In the genomic region with DNA sequence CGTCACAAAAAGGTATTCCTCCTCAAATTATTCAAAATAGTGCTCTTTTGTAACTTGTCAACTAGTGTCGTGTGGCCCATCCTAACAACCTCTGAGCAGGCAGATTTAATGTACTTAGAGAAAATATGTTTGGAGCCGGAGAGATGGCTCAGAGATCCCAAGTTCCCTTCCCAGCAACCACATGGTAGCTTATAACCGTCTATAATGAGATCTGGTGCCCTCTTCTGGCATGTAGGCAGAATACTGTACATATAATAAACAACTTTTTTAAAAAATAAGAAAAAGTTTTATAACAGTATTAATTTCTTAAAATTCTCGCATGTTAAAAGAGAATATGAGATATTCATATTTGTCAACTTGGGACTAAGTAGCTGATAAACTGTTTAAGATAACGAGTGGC, we compare ENCODE assay signal across 23 mouse cellular contexts. TPM values are rescaled to one million over a fixed set of nuclear protein-coding genes. Genes with fewer than 3 reads are reported as not detected.
A peak's percentile ranks its signal among the peaks of the same experiment; 100 is the strongest.
DNase-seq lines count a peak whose midpoint lies in the region; ATAC-seq and TF ChIP-seq lines count a peak whose summit lies in the region.
"Had no signal": no experiment of that assay in that cellular context is flagged by ENCODE, and none has a peak within 500 bp of the region (broad histone marks: within the 10 kb centered on the region; RNA-seq: fewer than 3 reads in every experiment).

No protein-coding gene starts in this region.

- H3K4me1 ChIP-seq in hindbrain, postnatal 0 days (ENCODE audit: insufficient read depth, low read length), result no peaks in the 10 kb centered on the region
- no peaks in the 10 kb centered on the region for H3K4me1 ChIP-seq in hindbrain, embryonic 11.5 days (replicated peaks; ENCODE audit: control insufficient read depth, insufficient read depth, low read length)
- H3K4me1 ChIP-seq in midbrain, postnatal 0 days (ENCODE audit: insufficient read depth, low read length), result no peaks in the 10 kb centered on the region
- no peaks in the 10 kb centered on the region for H3K4me1 ChIP-seq in midbrain, embryonic 11.5 days (ENCODE audit: control insufficient read depth, insufficient read depth, low read length)
- no peaks in the 10 kb centered on the region for H3K4me1 ChIP-seq in MEL (ENCODE audit: control insufficient read depth in 1 of 2, insufficient read depth in 2 of 2, low read length in 2 of 2)
- H3K4me1 ChIP-seq: embryonic facial prominence, embryonic 12.5 days; limb, embryonic 10.5 days; stomach, embryonic 15.5 days had no signal

- WGBS in hindbrain, postnatal 0 days, result 77% methylated on average over 6 of the region's 6 CpGs
- 71% methylated on average over 6 of the region's 6 CpGs for WGBS in hindbrain, embryonic 11.5 days
- 75% methylated on average over 6 of the region's 6 CpGs for WGBS in midbrain, postnatal 0 days
- 79% methylated on average over 6 of the region's 6 CpGs for WGBS in midbrain, embryonic 11.5 days

- H3K9me3 ChIP-seq in hindbrain, postnatal 0 days (ENCODE audit: low read length), result no peaks in the 10 kb centered on the region
- no peaks in the 10 kb centered on the region for H3K9me3 ChIP-seq in hindbrain, embryonic 11.5 days (ENCODE audit: control insufficient read depth, low read length)
- H3K9me3 ChIP-seq in midbrain, postnatal 0 days (ENCODE audit: low read length), result no peaks in the 10 kb centered on the region
- H3K9me3 ChIP-seq in midbrain, embryonic 11.5 days (ENCODE audit: control insufficient read depth, low read length), result no peaks in the 10 kb centered on the region
- no peaks in the 10 kb centered on the region for H3K9me3 ChIP-seq in MEL (replicated peaks; ENCODE audit: insufficient read depth, low read length)
- H3K9me3 ChIP-seq: embryonic facial prominence, embryonic 12.5 days; limb, embryonic 10.5 days; stomach, embryonic 15.5 days had no signal

- H3K4me3 ChIP-seq in hindbrain, postnatal 0 days (ENCODE audit: low read length), result no peak overlapping the region
- no peak overlapping the region for H3K4me3 ChIP-seq in hindbrain, embryonic 11.5 days (ENCODE audit: low read depth, low read length)
- no peak overlapping the region for H3K4me3 ChIP-seq in midbrain, postnatal 0 days (ENCODE audit: low read depth, low read length)
- H3K4me3 ChIP-seq in midbrain, embryonic 11.5 days (ENCODE audit: low read depth, low read length), result no peak overlapping the region
- no peak overlapping the region for H3K4me3 ChIP-seq in MEL (ENCODE audit: control insufficient read depth in 1 of 2, insufficient read depth in 1 of 2, low read depth in 2 of 2, low read length in 2 of 2)
- H3K4me3 ChIP-seq: embryonic facial prominence, embryonic 12.5 days; erythroblast, embryonic 14.5 days; limb, embryonic 10.5 days; stomach, embryonic 15.5 days had no signal

- TF ChIP-seq RAD21 in MEL (IDR thresholded peaks at IDR 0.05; ENCODE audit: low read depth, low read length), result no peak; the same call in 1 of the 2 replicates

- DNase-seq in hindbrain, postnatal 0 days (ENCODE audit: low spot score), result no peak
- no peak for DNase-seq in hindbrain, embryonic 11.5 days (ENCODE audit: low spot score)
- no peak for DNase-seq in midbrain, postnatal 0 days (ENCODE audit: low spot score)
- DNase-seq in midbrain, embryonic 11.5 days (ENCODE audit: low spot score, missing footprints), result no peak
- peak; percentile 11 for DNase-seq in MEL (ENCODE audit: low read depth, low spot score)
- no peak for DNase-seq in cerebellum, postnatal 36 days
- DNase-seq in urinary bladder, postnatal 14 days (ENCODE audit: low spot score), result no peak
- DNase-seq: adrenal gland, adult 8-10 months; cerebellum, postnatal 25 days; heart, postnatal 14 days; kidney, postnatal 10 days; liver, postnatal 0 days; lung, postnatal 4 days; right cerebral cortex, postnatal 25 days had no signal

- H3K9ac ChIP-seq in hindbrain, postnatal 0 days (replicated peaks; ENCODE audit: low read length), result no peak overlapping the region
- H3K9ac ChIP-seq in hindbrain, embryonic 11.5 days (ENCODE audit: low read depth, low read length), result no peak overlapping the region
- H3K9ac ChIP-seq in midbrain, postnatal 0 days (replicated peaks; ENCODE audit: low read length, poor library complexity, severe bottlenecking), result no peak overlapping the region
- no peak overlapping the region for H3K9ac ChIP-seq in midbrain, embryonic 11.5 days (ENCODE audit: low read length)
- no peak overlapping the region for H3K9ac ChIP-seq in MEL (ENCODE audit: control insufficient read depth, low read depth, low read length, poor library complexity, severe bottlenecking)
- H3K9ac ChIP-seq: embryonic facial prominence, embryonic 12.5 days; hindbrain, embryonic 14.5 days; liver, postnatal 0 days; stomach, embryonic 15.5 days had no signal

- H3K4me2 ChIP-seq in hindbrain, postnatal 0 days (ENCODE audit: low read depth, low read length), result no peak overlapping the region
- H3K4me2 ChIP-seq in hindbrain, embryonic 11.5 days (replicated peaks; ENCODE audit: low read depth, low read length), result no peak overlapping the region
- H3K4me2 ChIP-seq in midbrain, postnatal 0 days (ENCODE audit: low read depth, low read length, poor library complexity, severe bottlenecking), result no peak overlapping the region
- no peak overlapping the region for H3K4me2 ChIP-seq in midbrain, embryonic 11.5 days
- H3K4me2 ChIP-seq: embryonic facial prominence, embryonic 12.5 days; heart, embryonic 11.5 days; hindbrain, embryonic 14.5 days; stomach, embryonic 15.5 days had no signal

- no peaks in the 10 kb centered on the region for H3K36me3 ChIP-seq in hindbrain, postnatal 0 days (ENCODE audit: insufficient read depth, low read length)
- no peaks in the 10 kb centered on the region for H3K36me3 ChIP-seq in hindbrain, embryonic 11.5 days (ENCODE audit: control insufficient read depth, insufficient read depth, low read length)
- H3K36me3 ChIP-seq in midbrain, postnatal 0 days (ENCODE audit: insufficient read depth, low read length), result peaks cover 13% of the 10 kb centered on the region; the same call in 1 of the 2 replicates
- no peaks in the 10 kb centered on the region for H3K36me3 ChIP-seq in midbrain, embryonic 11.5 days (ENCODE audit: control insufficient read depth, insufficient read depth, low read length)
- H3K36me3 ChIP-seq in MEL (ENCODE audit: control insufficient read depth in 1 of 2, insufficient read depth in 2 of 2, low read length in 2 of 2), result no peaks in the 10 kb centered on the region
- H3K36me3 ChIP-seq: embryonic facial prominence, embryonic 12.5 days; limb, embryonic 10.5 days; stomach, embryonic 15.5 days had no signal

- peak; percentile 25; the same call in 1 of the 2 replicates for TF ChIP-seq CTCF in hindbrain, postnatal 0 days (IDR thresholded peaks at IDR 0.05; ENCODE audit: low read depth)
- peak; percentile 49 for TF ChIP-seq CTCF in midbrain, postnatal 0 days (IDR thresholded peaks at IDR 0.05)
- TF ChIP-seq CTCF in MEL (IDR thresholded peaks at IDR 0.05 in 2 of 3, conservative IDR thresholded peaks at IDR 0.05 in 1 of 3; ENCODE audit: control insufficient read depth in 1 of 3, insufficient read depth in 1 of 3, low read depth in 2 of 3, low read length in 3 of 3, poor library complexity in 1 of 3, severe bottlenecking in 1 of 3), result peak in 1 of 3 experiments; percentile 13; a peak in 1 of 6 replicates

- no peak for TF ChIP-seq EP300 in MEL (IDR thresholded peaks at IDR 0.05; ENCODE audit: low read depth in 1 of 2, low read length in 2 of 2)

- no peak for ATAC-seq in hindbrain, postnatal 0 days
- no peak for ATAC-seq in hindbrain, embryonic 11.5 days (ENCODE audit: low FRiP score)
- no peak for ATAC-seq in midbrain, postnatal 0 days (ENCODE audit: low FRiP score)
- ATAC-seq in midbrain, embryonic 11.5 days (ENCODE audit: low FRiP score), result no peak
- ATAC-seq: intestine, embryonic 16.5 days; liver, postnatal 0 days had no signal

- H3K27ac ChIP-seq in hindbrain, postnatal 0 days, result no peak overlapping the region
- no peak overlapping the region for H3K27ac ChIP-seq in hindbrain, embryonic 11.5 days (ENCODE audit: low read depth, low read length)
- no peak overlapping the region for H3K27ac ChIP-seq in midbrain, postnatal 0 days (ENCODE audit: low read depth, low read length)
- no peak overlapping the region for H3K27ac ChIP-seq in midbrain, embryonic 11.5 days (ENCODE audit: low read depth, low read length)
- no peak overlapping the region for H3K27ac ChIP-seq in MEL (ENCODE audit: control insufficient read depth, low read depth, low read length)
- H3K27ac ChIP-seq: embryonic facial prominence, embryonic 12.5 days; hindbrain, embryonic 14.5 days; limb, embryonic 10.5 days; stomach, embryonic 15.5 days had no signal

- TF ChIP-seq POLR2A in MEL (IDR thresholded peaks at IDR 0.05; ENCODE audit: control insufficient read depth in 1 of 2, insufficient read depth in 1 of 2, low read depth in 1 of 2, low read length in 2 of 2, poor library complexity in 1 of 2), result no peak

- no peaks in the 10 kb centered on the region for H3K79me2 ChIP-seq in MEL (ENCODE audit: control insufficient read depth, insufficient read depth, low read length, poor library complexity)

- H3K27me3 ChIP-seq in hindbrain, postnatal 0 days (ENCODE audit: insufficient read depth, low read length), result no peaks in the 10 kb centered on the region
- H3K27me3 ChIP-seq in hindbrain, embryonic 11.5 days (ENCODE audit: control insufficient read depth, insufficient read depth, low read length), result no peaks in the 10 kb centered on the region
- H3K27me3 ChIP-seq in midbrain, postnatal 0 days (ENCODE audit: insufficient read depth, low read length), result no peaks in the 10 kb centered on the region
- no peaks in the 10 kb centered on the region for H3K27me3 ChIP-seq in midbrain, embryonic 11.5 days (ENCODE audit: control insufficient read depth, insufficient read depth, low read length)
- H3K27me3 ChIP-seq in MEL (ENCODE audit: control insufficient read depth in 1 of 2, insufficient read depth in 2 of 2, low read length in 2 of 2), result no peaks in the 10 kb centered on the region; a peak in 1 of 4 replicates
- H3K27me3 ChIP-seq: stomach, embryonic 15.5 days had no signal

RNA-seq across cellular contexts. Expression of a gene that starts 19.6 kb away (rescaled TPM):
- 4.5 and 5.2 TPM in 2 replicates for total RNA-seq in hindbrain, postnatal 0 days (2014; rRNA removed)
- 1.6 and 2.0 TPM in 2 replicates for polyA plus RNA-seq in hindbrain, postnatal 0 days (2015; fragmentation: Nextera tagmentation; extraction: Ambion mirVana)
- 0.46 and 0.91 TPM in 2 replicates for polyA plus RNA-seq in hindbrain, embryonic 11.5 days (2014; fragmentation: Nextera tagmentation; extraction: Ambion mirVana)
- total RNA-seq in midbrain, postnatal 0 days (2014; rRNA removed), result 4.1 and 4.2 TPM in 2 replicates
- polyA plus RNA-seq in midbrain, postnatal 0 days (2015; fragmentation: Nextera tagmentation; extraction: Ambion mirVana), result 1.1 and 1.2 TPM in 2 replicates
- 0.10 and 0.18 TPM in 2 replicates for polyA plus RNA-seq in midbrain, embryonic 11.5 days (2014; fragmentation: Nextera tagmentation; extraction: Ambion mirVana)
- not detected in 2 replicates for total RNA-seq in MEL (2012; rRNA removed)
- polyA plus RNA-seq in MEL (2012; ENCODE audit: insufficient read depth in 1 of 2, insufficient read length in 2 of 2, low read depth in 1 of 2, low replicate concordance in 2 of 2, missing spikeins in 1 of 2), result not detected
- total RNA-seq: heart, postnatal 14 days; liver, adult 2 months had no signal
- polyA plus RNA-seq: erythroblast, embryonic 14.5 days; liver, adult 2 months; liver, postnatal 0 days had no signal

RNA-seq across cellular contexts. Expression of a gene that starts 50.9 kb away (rescaled TPM):
- 202 and 203 TPM in 2 replicates for total RNA-seq in hindbrain, postnatal 0 days (2014; rRNA removed)
- polyA plus RNA-seq in hindbrain, postnatal 0 days (2015; fragmentation: Nextera tagmentation; extraction: Ambion mirVana), result 348 and 362 TPM in 2 replicates
- 53.7 and 56.9 TPM in 2 replicates for polyA plus RNA-seq in hindbrain, embryonic 11.5 days (2014; fragmentation: Nextera tagmentation; extraction: Ambion mirVana)
- 234 and 270 TPM in 2 replicates for total RNA-seq in midbrain, postnatal 0 days (2014; rRNA removed)
- polyA plus RNA-seq in midbrain, postnatal 0 days (2015; fragmentation: Nextera tagmentation; extraction: Ambion mirVana), result 406 and 419 TPM in 2 replicates
- 56.3 and 65.0 TPM in 2 replicates for polyA plus RNA-seq in midbrain, embryonic 11.5 days (2014; fragmentation: Nextera tagmentation; extraction: Ambion mirVana)
- total RNA-seq in MEL (2012; rRNA removed), result 0.31 TPM in 1 of 2 replicates, not detected in the other
- under 1 TPM in 1 of 2 experiments, not detected in 1; 0.17 TPM for polyA plus RNA-seq in MEL (2012; ENCODE audit: insufficient read depth in 1 of 2, insufficient read length in 2 of 2, low read depth in 1 of 2, low replicate concordance in 2 of 2, missing spikeins in 1 of 2)
- total RNA-seq: gastrocnemius, adult 18-20 months; liver, adult 2 months had no signal

Comparison
In these comparisons a context has a peak if more than half of its experiments do, and no peak if none do; other contexts are left out.
1. RNA of a gene that starts 50.9 kb away (polyA plus RNA-seq): 406 to 419 TPM in midbrain, postnatal 0 days, 348 to 362 TPM in hindbrain, postnatal 0 days, 56.3 to 65.0 TPM in midbrain, embryonic 11.5 days and 53.7 to 56.9 TPM in hindbrain, embryonic 11.5 days; 0.17 TPM in MEL; every median in the first group is over 10 times any median in the second.